Mouse (Mus musculus) embryonic fibroblast, embryonic 13.5 days (primary cell): Measurements from ENCODE around the gene Josd2. TPM values are rescaled to one million over a fixed set of nuclear protein-coding genes. Genes with fewer than 3 reads are reported as not detected.
A peak's percentile ranks its signal among the peaks of the same experiment; 100 is the strongest.

Source experiments
- H3K27ac ChIP-seq: 2 replicates; pipeline ENCODE4 v1.5.1; 2012; ENCODE audit warnings: low read length, control low read depth, inconsistent platforms; ENCODE audit not compliant: insufficient read depth
- H3K4me1 ChIP-seq: 2 replicates; pipeline ENCODE4 v1.6.1; 2011; ENCODE audit warnings: low read length; ENCODE audit not compliant: control insufficient read depth, insufficient read depth
- H3K4me3 ChIP-seq: 2 replicates; pipeline ENCODE4 v1.5.1; 2011; ENCODE audit warnings: mild to moderate bottlenecking, control low read depth, low read length; ENCODE audit not compliant: insufficient read depth
- CTCF ChIP-seq: IDR thresholded peaks from 2 replicates; pipeline ENCODE4 v1.5.1; 2011; ENCODE audit warnings: mild to moderate bottlenecking, control low read depth, low read length, moderate library complexity, borderline replicate concordance; ENCODE audit not compliant: insufficient read depth
- POLR2A ChIP-seq: IDR thresholded peaks from 2 replicates; pipeline ENCODE4 v1.6.1; 2011; ENCODE audit warnings: low read depth, mild to moderate bottlenecking, control low read depth, low read length, moderate library complexity
- polyA plus RNA-seq: library from polyadenylated mRNA; stranded (reverse); fragments of >200 nt; gene quantifications from 2 replicates; pipeline ENCODE4 v1.2.4, GENCODE M21; 2011; ENCODE audit warnings: low read depth; ENCODE audit not compliant: missing spikeins, insufficient read length

Josd2 gene
- 53.0 and 53.9 TPM in 2 replicates for polyA plus RNA-seq

DNA sequence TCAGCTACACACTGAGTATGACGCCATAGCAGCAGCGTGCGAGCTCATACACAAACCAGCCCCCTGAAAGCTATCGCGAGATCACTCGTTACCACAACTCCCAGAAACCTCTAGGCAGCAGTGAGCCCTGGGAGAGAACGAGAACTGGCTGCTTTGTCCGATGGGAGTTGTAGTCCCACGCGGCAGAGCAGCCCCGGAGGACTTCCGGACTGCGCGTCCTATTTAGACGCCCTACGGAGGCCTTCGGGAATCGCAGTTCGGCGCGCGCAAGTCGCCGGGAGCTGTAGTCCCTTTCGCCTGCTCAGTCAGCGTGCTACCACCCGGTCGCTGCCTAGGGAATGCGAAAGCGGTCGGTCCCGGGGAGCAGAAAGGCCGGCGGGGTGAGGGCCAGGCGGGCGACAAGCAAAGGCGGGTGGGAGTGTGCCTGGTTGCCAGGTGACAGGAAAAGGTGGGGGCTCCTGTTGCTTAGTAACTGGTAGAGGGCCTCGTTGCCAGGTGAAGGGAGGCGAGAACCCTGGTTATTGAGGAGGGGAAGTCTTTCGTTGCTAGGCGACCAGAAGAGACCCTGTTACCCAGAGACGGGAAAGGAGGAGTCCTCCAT, at the start of gene Josd2:
Josd2 (plus strand) TSS at position 170 of the 601 bp plus-strand sequence.
- Histone ChIP-seq H3K4me3 (peak within 1 kb of the TSS; percentile 76), H3K27ac (no peak within 1 kb of the TSS), H3K4me1 (no peaks in the 10 kb centered on the region)
- no peak for TF ChIP-seq CTCF
- peak; percentile 79 for TF ChIP-seq POLR2A

DNA sequence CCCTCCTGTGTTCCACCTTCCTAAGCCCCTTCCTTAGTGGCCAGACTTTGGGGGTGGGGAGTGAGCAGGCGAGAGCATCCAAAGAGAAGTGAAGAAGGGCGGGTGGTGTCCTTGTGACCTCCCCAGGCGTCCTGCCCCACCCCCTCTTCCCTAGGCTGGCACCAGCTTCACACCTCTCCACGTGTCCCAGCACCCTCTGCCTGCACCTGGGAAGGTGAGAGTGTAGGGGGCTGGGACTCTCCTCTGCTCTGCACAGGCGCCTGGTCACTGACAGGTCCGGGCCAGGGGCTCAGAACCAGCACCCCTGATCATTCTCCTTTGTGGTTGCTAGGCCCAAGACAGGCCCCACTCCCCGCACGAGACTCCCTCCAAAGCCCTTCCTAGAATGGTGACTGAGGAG, 40.1 kb upstream of the Josd2 start:
- no peak overlapping the region for H3K4me3 ChIP-seq

DNA sequence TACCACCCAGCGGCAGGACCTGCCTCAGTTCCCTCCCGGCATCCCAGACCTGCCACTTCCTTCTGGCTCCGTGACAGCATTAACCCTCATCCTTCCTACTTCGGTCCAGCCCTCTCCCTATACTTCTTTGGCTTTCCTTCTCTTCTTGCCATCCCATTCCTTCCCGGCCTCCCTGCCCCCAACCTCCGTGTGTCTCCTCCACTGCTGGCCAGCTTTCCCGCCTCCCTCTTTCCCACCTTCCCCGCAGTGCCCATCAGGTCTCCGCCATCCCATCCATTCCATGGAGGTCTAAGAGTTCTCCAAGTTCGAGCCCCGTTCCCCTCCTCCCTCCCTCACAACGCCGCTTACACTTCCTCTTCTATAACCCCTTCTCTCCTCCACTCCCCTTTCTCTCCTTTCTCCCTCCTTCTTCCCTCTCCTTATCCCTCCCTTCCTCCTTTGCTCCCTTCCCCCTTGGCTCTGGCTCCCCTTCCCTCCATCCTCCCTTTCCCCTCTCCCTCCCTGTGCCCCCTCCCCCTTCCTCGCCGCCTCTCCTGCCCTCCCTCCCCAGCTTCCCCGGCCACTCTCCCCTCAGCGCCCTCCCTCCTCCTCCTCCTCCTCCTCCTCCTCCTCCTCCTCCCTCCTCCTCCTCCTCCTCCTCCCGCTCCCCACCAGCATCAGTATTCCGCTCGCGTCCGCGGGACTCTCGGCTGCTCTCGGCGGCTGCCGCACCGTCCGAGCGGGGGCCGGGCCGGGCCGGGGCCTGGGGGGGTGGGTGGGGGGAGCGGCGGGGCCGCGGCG, 39.4 kb upstream of the Josd2 start:
- Histone ChIP-seq H3K4me3 (no peak overlapping the region), H3K4me1 (no peaks in the 10 kb centered on the region), H3K27ac (no peak overlapping the region)
- no peak for TF ChIP-seq CTCF
- TF ChIP-seq POLR2A = no peak

More for the DNA sequence above, 40.1 kb upstream of the Josd2 start:
- no peak for TF ChIP-seq CTCF
- TF ChIP-seq POLR2A = no peak
- H3K4me1 ChIP-seq = no peaks in the 10 kb centered on the region
- H3K27ac ChIP-seq = no peak overlapping the region

DNA sequence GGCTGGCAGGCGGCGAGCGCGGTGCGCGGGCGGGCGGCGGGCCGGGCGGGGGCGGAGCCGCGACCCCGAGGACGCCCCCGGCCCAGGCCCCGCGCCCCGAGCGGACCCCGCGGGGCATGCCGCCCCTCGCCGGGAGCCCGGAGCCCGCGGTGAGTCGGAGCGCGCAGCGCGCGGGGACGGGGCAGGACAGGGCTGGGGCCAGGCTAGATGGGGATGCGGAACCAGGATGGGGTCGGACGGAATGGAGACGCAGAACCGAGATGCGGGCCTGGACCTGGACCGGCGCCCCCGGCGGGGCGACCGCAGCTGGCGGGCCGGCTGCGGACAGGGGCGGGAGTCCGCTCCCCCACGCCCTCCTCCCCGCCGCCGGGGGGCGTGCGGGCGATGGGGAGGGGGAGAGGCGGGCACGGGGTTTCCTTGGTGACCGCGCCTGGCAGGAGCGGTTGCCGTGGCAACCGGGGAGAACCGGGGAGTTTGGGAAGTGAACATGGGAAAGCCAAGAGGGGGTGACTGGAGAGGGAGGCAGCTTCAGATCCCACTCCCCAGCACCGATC, 38.7 kb upstream of the Josd2 start, which contains the start of gene Lrrc4b:
Lrrc4b (plus strand) TSS at position 51 of the 554 bp plus-strand sequence.
- Histone ChIP-seq H3K27ac (no peak within 1 kb of the TSS), H3K4me3 (no peak within 1 kb of the TSS)

DNA sequence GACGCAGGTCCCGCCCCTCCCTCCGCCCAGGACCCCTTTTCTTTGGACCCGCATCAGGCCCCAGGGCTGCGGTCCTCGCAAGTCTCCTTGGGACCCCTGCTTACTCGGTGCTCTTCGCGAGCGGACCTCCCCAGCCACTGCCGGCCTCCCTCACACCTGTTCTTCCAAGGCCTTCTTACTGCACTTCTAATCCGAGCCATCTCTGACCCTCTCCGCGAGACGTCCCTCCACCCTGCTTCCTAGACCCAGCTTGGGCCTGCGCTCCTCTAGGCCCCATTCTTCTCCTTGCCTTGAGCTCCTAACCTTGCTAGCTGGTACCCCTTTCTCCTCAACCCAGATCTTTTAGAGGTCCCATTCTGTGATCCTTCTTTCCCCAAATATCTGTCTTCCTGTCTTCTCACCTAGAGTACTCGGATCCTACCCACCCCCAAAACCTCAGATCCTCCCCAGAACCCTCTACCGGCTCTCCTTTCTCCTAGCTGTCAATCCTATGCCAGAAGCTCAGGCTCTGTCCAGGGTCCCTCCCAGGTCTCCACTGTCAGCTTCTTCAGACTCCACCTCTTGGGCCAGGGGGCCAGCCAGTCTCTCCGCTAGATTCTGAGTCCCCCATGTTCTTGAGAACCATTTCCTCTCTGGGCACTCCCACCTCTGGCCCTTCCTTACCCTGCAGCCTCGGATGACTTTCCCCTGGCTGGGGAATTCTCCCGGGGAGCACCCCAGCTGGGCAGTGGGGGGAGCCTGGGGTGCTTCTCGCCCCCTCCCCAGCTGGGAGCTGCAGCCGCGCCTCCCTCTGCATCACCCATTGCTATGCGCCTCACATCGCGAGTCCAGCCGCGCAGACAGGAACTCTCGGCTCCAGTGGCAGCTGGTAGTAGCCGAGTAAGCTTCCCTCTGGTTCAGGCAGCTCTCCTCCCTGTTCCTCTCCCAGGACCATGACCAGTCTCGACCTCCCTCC, 38.0 kb upstream of the Josd2 start:
- H3K4me3 ChIP-seq = no peak overlapping the region
- H3K4me1 ChIP-seq = no peaks in the 10 kb centered on the region
- TF ChIP-seq CTCF = no peak
- no peak for TF ChIP-seq POLR2A
- H3K27ac ChIP-seq = no peak overlapping the region

More for the DNA sequence above, 38.7 kb upstream of the Josd2 start, which contains the start of gene Lrrc4b:
- no peaks in the 10 kb centered on the region for H3K4me1 ChIP-seq
- TF ChIP-seq POLR2A = no peak
- no peak for TF ChIP-seq CTCF

DNA sequence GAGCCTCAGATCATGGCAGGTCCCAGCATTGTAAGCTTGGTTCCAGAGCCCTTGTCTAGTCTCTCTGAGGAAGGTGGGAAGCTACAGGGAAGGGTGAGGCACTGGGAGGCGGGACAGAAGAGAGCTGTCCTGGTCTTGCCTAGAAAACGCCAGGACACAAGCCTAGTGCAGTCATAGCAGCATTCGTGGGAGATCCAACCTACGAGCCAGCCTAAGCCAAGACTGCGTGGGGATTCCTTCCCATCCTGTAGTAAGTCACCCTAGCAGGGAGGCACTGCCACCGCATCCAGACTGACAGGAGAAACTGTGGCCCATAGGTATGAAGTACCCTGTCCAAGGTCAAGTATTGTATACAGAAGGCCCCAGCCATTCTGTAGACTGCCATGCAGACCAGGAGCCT, 35.2 kb upstream of the Josd2 start:
- Histone ChIP-seq H3K4me3 (no peak overlapping the region), H3K27ac (no peak overlapping the region), H3K4me1 (no peaks in the 10 kb centered on the region)
- TF ChIP-seq CTCF (no peak), POLR2A (no peak)

DNA sequence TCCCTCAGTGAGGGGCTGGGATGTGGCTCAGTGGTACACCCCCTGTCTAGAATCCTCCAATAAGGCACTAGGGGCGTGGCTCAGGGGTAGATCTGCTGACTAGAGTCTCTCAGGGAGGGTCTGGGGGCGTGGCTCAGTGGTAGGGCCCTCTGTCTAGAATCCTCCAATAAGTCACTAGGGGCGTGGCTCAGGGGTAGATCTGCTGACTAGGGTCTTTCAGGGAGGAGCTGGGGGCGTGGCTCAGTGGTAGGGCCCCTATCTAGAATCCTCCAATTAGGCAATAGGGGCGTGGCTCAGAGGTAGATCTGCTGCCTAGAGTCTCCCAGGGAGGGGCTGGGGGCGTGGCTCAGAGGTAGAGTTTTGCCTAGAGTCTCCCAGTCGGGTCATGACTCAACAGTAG, 34.4 kb upstream of the Josd2 start:
- H3K4me1 ChIP-seq = no peaks in the 10 kb centered on the region

DNA sequence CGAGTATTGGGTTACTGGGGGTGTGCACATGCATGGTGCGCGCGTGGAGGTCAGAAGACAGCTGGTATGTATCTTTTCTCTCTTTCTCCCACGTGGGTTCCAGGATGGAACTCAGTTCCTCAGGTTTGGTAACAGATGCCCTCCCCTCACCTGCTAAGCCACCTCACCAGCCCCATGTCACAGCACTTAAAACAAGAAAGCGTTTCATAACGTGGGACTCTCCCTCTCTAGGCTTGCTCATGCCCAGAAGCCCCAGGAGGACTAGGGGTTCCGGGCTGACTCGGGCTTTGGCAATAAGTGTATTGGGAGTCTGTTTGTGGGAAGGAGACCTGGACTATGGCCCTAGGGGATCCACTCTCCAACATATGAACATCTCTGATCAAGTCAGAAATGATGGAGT, 33.7 kb upstream of the Josd2 start:
- Histone ChIP-seq H3K4me3 (no peak overlapping the region), H3K4me1 (no peaks in the 10 kb centered on the region), H3K27ac (no peak overlapping the region)
- TF ChIP-seq POLR2A (no peak), CTCF (no peak)

More for the DNA sequence above, 34.4 kb upstream of the Josd2 start:
- no peak overlapping the region for H3K4me3 ChIP-seq
- H3K27ac ChIP-seq = no peak overlapping the region
- TF ChIP-seq CTCF = no peak
- no peak for TF ChIP-seq POLR2A

DNA sequence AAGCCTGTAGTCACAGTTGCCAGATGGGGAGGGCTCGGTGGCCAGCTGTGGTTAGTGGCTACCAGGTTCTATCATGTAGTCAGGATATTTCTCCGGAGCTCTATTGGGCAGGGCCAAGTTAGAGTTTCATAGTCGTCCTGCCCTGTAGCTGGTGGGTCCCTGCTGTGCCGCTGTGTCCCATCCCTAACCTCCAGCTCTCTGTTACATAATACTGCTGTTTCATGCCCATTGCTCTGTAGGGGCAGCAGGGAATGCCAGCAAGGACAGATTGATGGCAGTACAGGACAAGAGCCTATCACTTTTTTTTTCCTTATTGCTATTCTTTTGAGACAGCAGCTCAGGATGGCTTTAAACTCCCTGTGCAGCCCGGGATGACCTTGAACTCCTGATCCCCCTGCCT, 32.0 kb upstream of the Josd2 start:
- Histone ChIP-seq H3K27ac (no peak overlapping the region), H3K4me1 (no peaks in the 10 kb centered on the region), H3K4me3 (no peak overlapping the region)
- no peak for TF ChIP-seq CTCF
- TF ChIP-seq POLR2A = no peak
